8 mouse cellular contexts compared by ENCODE assay signal in the genomic region with DNA sequence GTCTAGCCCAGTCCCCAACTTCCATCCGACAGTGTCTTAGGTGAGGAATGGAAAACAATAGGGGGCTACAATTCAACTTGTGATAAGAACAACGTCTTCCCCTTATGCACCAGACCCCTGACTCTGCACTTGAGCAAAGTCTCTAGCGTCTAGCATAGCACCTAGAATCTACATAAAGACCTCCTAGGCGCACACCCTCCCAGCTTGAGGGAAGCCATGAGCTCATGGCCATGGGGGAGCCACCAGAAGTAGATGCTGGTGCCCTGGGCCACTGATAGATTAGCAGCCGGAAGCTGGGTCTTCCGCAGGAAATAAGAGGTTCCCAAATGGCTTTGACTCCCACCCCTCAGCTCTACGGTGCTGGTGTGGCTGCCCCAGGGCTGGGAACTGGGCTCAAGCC. TPM values are rescaled to one million over a fixed set of nuclear protein-coding genes. Genes with fewer than 3 reads are reported as not detected.
DNase-seq lines count a peak whose midpoint lies in the region; ATAC-seq lines count a peak whose summit lies in the region.

No protein-coding gene starts in this region.

- DNase-seq in A20 (ENCODE audit: low read depth, low spot score), result peak; percentile 56
- DNase-seq in left cerebral cortex, postnatal 4 days, result no peak
- DNase-seq in gastrocnemius, adult 8-10 months (ENCODE audit: low spot score in 2 of 2), result no peak

- peaks cover 3% of the 10 kb centered on the region; the same call in 1 of the 2 replicates for H3K36me3 ChIP-seq in erythroblast, embryonic 14.5 days (ENCODE audit: control insufficient read depth)
- peaks cover 7% of the 10 kb centered on the region for H3K36me3 ChIP-seq in forebrain, embryonic 12.5 days (replicated peaks)
- H3K36me3 ChIP-seq in liver, embryonic 12.5 days, result peaks cover 9% of the 10 kb centered on the region
- H3K36me3 ChIP-seq in stomach, embryonic 16.5 days (ENCODE audit: control insufficient read depth, insufficient read depth, low read length), result no peaks in the 10 kb centered on the region

- H3K9ac ChIP-seq in forebrain, embryonic 12.5 days, result peak overlapping the region; percentile 96
- H3K9ac ChIP-seq in liver, embryonic 12.5 days, result peak overlapping the region; percentile 75
- H3K9ac ChIP-seq in stomach, embryonic 16.5 days (ENCODE audit: low read length), result peak overlapping the region; percentile 90

- H3K4me1 ChIP-seq in erythroblast, embryonic 14.5 days (ENCODE audit: control insufficient read depth), result peaks cover 38% of the 10 kb centered on the region
- H3K4me1 ChIP-seq in forebrain, embryonic 12.5 days, result peaks cover 43% of the 10 kb centered on the region
- peaks cover 52% of the 10 kb centered on the region for H3K4me1 ChIP-seq in liver, embryonic 12.5 days
- peaks cover 34% of the 10 kb centered on the region for H3K4me1 ChIP-seq in stomach, embryonic 16.5 days (ENCODE audit: control insufficient read depth, insufficient read depth, low read length)

- H3K9me3 ChIP-seq in erythroblast, embryonic 14.5 days (ENCODE audit: control insufficient read depth, low read length), result no peaks in the 10 kb centered on the region
- no peaks in the 10 kb centered on the region for H3K9me3 ChIP-seq in forebrain, embryonic 12.5 days
- H3K9me3 ChIP-seq in liver, embryonic 12.5 days (replicated peaks), result no peaks in the 10 kb centered on the region
- no peaks in the 10 kb centered on the region for H3K9me3 ChIP-seq in stomach, embryonic 16.5 days (replicated peaks; ENCODE audit: control insufficient read depth, low read length)

- H3K27me3 ChIP-seq in erythroblast, embryonic 14.5 days (ENCODE audit: control insufficient read depth), result no peaks in the 10 kb centered on the region
- H3K27me3 ChIP-seq in forebrain, embryonic 12.5 days, result 0 out of 2 replicates have a peak, but pooled peaks cover 3% of the 10 kb centered on the region
- no peaks in the 10 kb centered on the region; the same call in 1 of the 2 replicates for H3K27me3 ChIP-seq in liver, embryonic 12.5 days (replicated peaks)
- H3K27me3 ChIP-seq in stomach, embryonic 16.5 days (ENCODE audit: control insufficient read depth, insufficient read depth, low read length), result no peaks in the 10 kb centered on the region

- H3K4me3 ChIP-seq in erythroblast, embryonic 14.5 days (replicated peaks), result peak overlapping the region; percentile 80
- peak overlapping the region; percentile 92 for H3K4me3 ChIP-seq in forebrain, embryonic 12.5 days (replicated peaks)
- peak overlapping the region; percentile 73 for H3K4me3 ChIP-seq in liver, embryonic 12.5 days
- H3K4me3 ChIP-seq in stomach, embryonic 16.5 days (replicated peaks; ENCODE audit: low read length), result peak overlapping the region; percentile 93

- H3K4me2 ChIP-seq in forebrain, embryonic 12.5 days, result peak overlapping the region; percentile 84
- peak overlapping the region; percentile 85 for H3K4me2 ChIP-seq in liver, embryonic 12.5 days
- peak overlapping the region; percentile 78 for H3K4me2 ChIP-seq in stomach, embryonic 16.5 days (ENCODE audit: low read depth, low read length)

- intact Hi-C loops in left cerebral cortex, postnatal 4 days (cut with DNase I), result no loop called here

- no peak overlapping the region for H3K27ac ChIP-seq in forebrain, embryonic 12.5 days
- peak overlapping the region; percentile 23; the same call in 1 of the 2 replicates for H3K27ac ChIP-seq in liver, embryonic 12.5 days
- no peak overlapping the region for H3K27ac ChIP-seq in stomach, embryonic 16.5 days (ENCODE audit: low read length)

- 40% methylated on average over 7 of the region's 7 CpGs for WGBS in forebrain, embryonic 12.5 days
- WGBS in liver, embryonic 12.5 days (ENCODE audit: insufficient replicate concordance), result 6% methylated on average over 7 of the region's 7 CpGs
- 28% methylated on average over 7 of the region's 7 CpGs for WGBS in stomach, embryonic 16.5 days

- no peak for ATAC-seq in erythroblast, adult 5-6 weeks (replicated peaks; ENCODE audit: low FRiP score, poor library complexity, severe bottlenecking)
- ATAC-seq in forebrain, embryonic 12.5 days (ENCODE audit: low FRiP score), result no peak
- ATAC-seq in liver, embryonic 12.5 days, result peak; percentile 17; the same call in 1 of the 2 replicates
- no peak for ATAC-seq in stomach, embryonic 16.5 days (ENCODE audit: insufficient read depth, low FRiP score)

RNA-seq across cellular contexts. Expression of a gene that starts 0.8 kb away (rescaled TPM):
- 1.1 and 1.5 TPM in 2 replicates for polyA plus RNA-seq in erythroblast, embryonic 14.5 days (2012)
- 6.7 and 10.0 TPM in 2 replicates for total RNA-seq in erythroblast, adult 5-6 weeks (2015; ENCODE audit: low replicate concordance)
- total RNA-seq in erythroblast, adult 5-6 weeks (2017; ENCODE audit: low replicate concordance), result 4.9 and 5.9 TPM in 2 replicates
- polyA plus RNA-seq in forebrain, embryonic 12.5 days (2016; fragmentation: Nextera tagmentation; extraction: Ambion mirVana), result 75.5 and 82.3 TPM in 2 replicates
- polyA plus RNA-seq in liver, embryonic 12.5 days (2016; fragmentation: Nextera tagmentation; extraction: Ambion mirVana), result 30.8 and 31.4 TPM in 2 replicates
- polyA plus RNA-seq in stomach, embryonic 16.5 days (2015; fragmentation: Nextera tagmentation; extraction: Ambion mirVana), result 37.9 and 41.7 TPM in 2 replicates
- total RNA-seq in left cerebral cortex, postnatal 4 days (2021), result 100 to 1,000 TPM; 237 to 241 TPM
- total RNA-seq in gastrocnemius, adult 8-10 months (2022), result 10 to 100 TPM; 17.2 to 22.5 (median 18.4) TPM

RNA-seq across cellular contexts. Expression of a gene that starts 22.7 kb away (rescaled TPM):
- polyA plus RNA-seq in erythroblast, embryonic 14.5 days (2012), result 0.08 and 0.12 TPM in 2 replicates
- total RNA-seq in erythroblast, adult 5-6 weeks (2015; ENCODE audit: low replicate concordance), result not detected in 2 replicates
- total RNA-seq in erythroblast, adult 5-6 weeks (2017; ENCODE audit: low replicate concordance), result not detected in 2 replicates
- 250 and 275 TPM in 2 replicates for polyA plus RNA-seq in forebrain, embryonic 12.5 days (2016; fragmentation: Nextera tagmentation; extraction: Ambion mirVana)
- 40.7 and 46.7 TPM in 2 replicates for polyA plus RNA-seq in liver, embryonic 12.5 days (2016; fragmentation: Nextera tagmentation; extraction: Ambion mirVana)
- polyA plus RNA-seq in stomach, embryonic 16.5 days (2015; fragmentation: Nextera tagmentation; extraction: Ambion mirVana), result 423 and 500 TPM in 2 replicates
- 10 to 100 TPM; 37.0 to 39.0 TPM for total RNA-seq in left cerebral cortex, postnatal 4 days (2021)
- total RNA-seq in gastrocnemius, adult 8-10 months (2022), result 1 to 10 TPM in 2 of 4 experiments, under 1 TPM in 2; 0.48 to 2.2 (median 1.3) TPM

RNA-seq across cellular contexts. Expression of a gene that starts 26.5 kb away (rescaled TPM):
- polyA plus RNA-seq in erythroblast, embryonic 14.5 days (2012), result 9.3 and 10.1 TPM in 2 replicates
- 46.7 and 50.4 TPM in 2 replicates for total RNA-seq in erythroblast, adult 5-6 weeks (2015; ENCODE audit: low replicate concordance)
- total RNA-seq in erythroblast, adult 5-6 weeks (2017; ENCODE audit: low replicate concordance), result 20.5 and 34.4 TPM in 2 replicates
- polyA plus RNA-seq in forebrain, embryonic 12.5 days (2016; fragmentation: Nextera tagmentation; extraction: Ambion mirVana), result 380 and 396 TPM in 2 replicates
- polyA plus RNA-seq in liver, embryonic 12.5 days (2016; fragmentation: Nextera tagmentation; extraction: Ambion mirVana), result 241 and 248 TPM in 2 replicates
- 399 and 401 TPM in 2 replicates for polyA plus RNA-seq in stomach, embryonic 16.5 days (2015; fragmentation: Nextera tagmentation; extraction: Ambion mirVana)
- total RNA-seq in left cerebral cortex, postnatal 4 days (2021), result 100 to 1,000 TPM; 174 to 177 TPM
- 100 to 1,000 TPM; 520 to 588 (median 538) TPM for total RNA-seq in gastrocnemius, adult 8-10 months (2022)

Comparison
In these comparisons a context has a peak if more than half of its experiments do, and no peak if none do; other contexts are left out.
1. RNA of a gene that starts 0.8 kb away (polyA plus RNA-seq): 75.5 to 82.3 TPM in forebrain, embryonic 12.5 days, 37.9 to 41.7 TPM in stomach, embryonic 16.5 days and 30.8 to 31.4 TPM in liver, embryonic 12.5 days; 1.1 to 1.5 TPM in erythroblast, embryonic 14.5 days; every median in the first group is over 10 times any median in the second.
2. RNA of a gene that starts 22.7 kb away (polyA plus RNA-seq): 423 to 500 TPM in stomach, embryonic 16.5 days, 250 to 275 TPM in forebrain, embryonic 12.5 days and 40.7 to 46.7 TPM in liver, embryonic 12.5 days; 0.08 to 0.12 TPM in erythroblast, embryonic 14.5 days; every median in the first group is over 10 times any median in the second.
3. RNA of a gene that starts 26.5 kb away (polyA plus RNA-seq): 399 to 401 TPM in stomach, embryonic 16.5 days, 380 to 396 TPM in forebrain, embryonic 12.5 days and 241 to 248 TPM in liver, embryonic 12.5 days; 9.3 to 10.1 TPM in erythroblast, embryonic 14.5 days; every median in the first group is over 10 times any median in the second.
4. Peak in every context shown above with its lines, with median percentiles within 50 percentile points of each other: H3K4me3 ChIP-seq, H3K4me2 ChIP-seq and H3K9ac ChIP-seq.